Mouse (Mus musculus): ENCODE measurements around the gene Coq10a.
"Not testable (repeated sequence)": the region's sequence is repeated elsewhere in the genome, so short reads cannot be mapped to it uniquely, and the experiment has no call there.

Gene Coq10a

DNA sequence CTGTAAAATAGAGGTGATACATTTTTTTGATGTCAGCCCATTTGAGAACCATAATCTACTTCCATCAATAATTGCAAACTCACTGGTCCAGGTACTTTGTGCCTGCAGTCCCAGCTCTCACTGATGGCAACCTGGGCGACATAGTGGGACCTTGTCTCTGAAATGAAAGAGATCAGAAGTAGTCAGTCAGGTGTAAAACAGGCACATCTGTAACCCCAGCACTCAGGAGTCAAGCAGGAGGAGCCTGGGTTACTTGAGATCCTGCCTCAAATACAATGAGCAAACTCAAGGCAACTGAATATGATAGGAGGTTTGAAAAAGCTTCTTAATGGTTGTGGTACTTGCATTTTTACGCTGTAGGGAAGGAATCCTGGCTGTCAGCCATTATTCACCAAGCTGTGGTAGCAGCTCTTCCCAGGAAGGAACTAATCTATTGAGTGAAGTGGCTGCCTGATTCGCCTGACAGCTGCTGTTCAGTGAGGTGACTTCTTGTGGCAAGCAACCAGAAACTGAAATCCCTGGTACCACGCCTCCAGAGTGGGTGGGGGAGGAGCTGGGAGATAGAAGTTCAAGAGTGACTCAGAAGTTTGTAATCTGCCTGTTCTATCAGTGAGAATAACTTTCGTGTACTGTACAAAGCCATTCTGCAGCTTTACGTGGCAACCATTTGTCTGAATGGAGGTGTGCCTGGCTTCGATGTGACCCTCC lies 24.1 kb downstream of the Coq10a start:
- peak; percentile 82 for DNase-seq (ENCODE audit: low spot score)

DNA sequence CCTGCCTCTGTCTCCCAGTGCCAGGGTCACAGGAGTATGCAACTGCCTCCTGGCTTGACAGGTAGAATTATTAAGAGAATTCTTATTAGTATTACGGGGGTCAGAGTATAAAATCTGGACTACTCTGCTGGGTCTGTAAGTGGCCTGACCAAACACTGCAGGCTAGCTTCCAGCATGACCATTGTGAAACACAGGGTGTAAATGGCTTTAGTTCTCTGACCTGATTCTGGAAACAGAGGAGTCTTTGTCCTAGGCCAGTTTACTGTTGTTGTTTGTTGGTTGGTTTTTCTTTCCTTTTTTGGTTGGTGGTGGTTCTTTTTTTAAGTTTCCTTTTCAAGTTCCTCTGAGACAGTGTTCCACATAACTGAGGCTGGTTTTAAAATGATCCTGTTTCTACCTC lies 25.4 kb downstream of the Coq10a start:
- DNase-seq (ENCODE audit: low spot score) = no peak

GRCm38 (mm10) chr10:128340257-128340656 lies 28.5 kb downstream of the Coq10a start:
- DNase-seq (ENCODE audit: low spot score) = no peak

- no peak for DNase-seq (ENCODE audit: low spot score)
Observed at GRCm38 (mm10) chr10:128338948-128339347, 29.8 kb downstream of the Coq10a start.

- DNase-seq (ENCODE audit: low spot score) = no peak
Observed at GRCm38 (mm10) chr10:128338415-128338814, 30.4 kb downstream of the Coq10a start.

- DNase-seq (ENCODE audit: low spot score) = peak; percentile 96
Observed at GRCm38 (mm10) chr10:128337306-128338181, 31.3 kb downstream of the Coq10a start, which contains the start of gene Cs. Gene Cs (plus strand): TSS chr10:128337734.

DNA sequence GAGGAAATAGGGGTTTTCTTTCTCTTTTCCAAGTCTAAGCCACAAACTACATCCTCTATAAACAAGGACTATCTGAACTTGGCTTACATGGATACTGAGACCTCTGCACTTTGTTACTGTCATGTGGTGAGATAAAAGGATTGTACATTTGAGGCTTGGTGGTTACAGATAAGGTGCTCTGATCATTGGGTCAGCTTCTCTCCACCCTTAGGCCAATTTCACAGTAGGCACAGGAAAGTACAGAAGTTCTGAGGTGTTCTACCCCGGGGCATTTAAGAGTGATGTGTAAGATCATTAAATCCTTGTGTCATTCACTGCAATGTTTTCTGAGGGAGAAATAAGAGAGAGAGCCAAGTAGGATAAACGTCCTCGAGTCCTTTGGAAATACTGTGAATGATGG lies 32.2 kb downstream of the Coq10a start:
- no peak for DNase-seq (ENCODE audit: low spot score)

DNA sequence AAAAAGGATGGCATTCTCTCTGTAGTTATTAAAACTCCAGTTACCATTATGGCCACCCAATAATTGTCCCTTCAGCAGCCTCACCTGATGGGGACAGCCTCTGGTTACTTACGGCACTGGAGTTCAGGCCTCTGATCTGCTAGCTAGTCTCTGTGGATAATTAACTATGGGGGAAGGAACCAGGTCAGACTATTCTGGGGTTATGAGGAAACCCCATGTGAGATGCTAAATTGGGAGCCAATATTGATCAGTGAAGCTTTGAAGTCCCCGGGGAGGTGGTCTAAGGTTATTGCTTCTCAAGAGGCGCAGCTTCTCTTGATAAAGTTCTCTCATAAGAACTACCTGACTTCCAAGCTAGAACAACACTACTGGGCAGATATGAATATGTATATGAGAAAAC lies 32.6 kb downstream of the Coq10a start:
- no peak for DNase-seq (ENCODE audit: low spot score)

- peak; percentile 81 for DNase-seq (ENCODE audit: low spot score)
Observed at GRCm38 (mm10) chr10:128335582-128335981, 33.2 kb downstream of the Coq10a start.

- DNase-seq (ENCODE audit: low spot score) = not testable (repeated sequence)
Observed at GRCm38 (mm10) chr10:128332358-128333249, 36.2 kb downstream of the Coq10a start.

- no peak for DNase-seq (ENCODE audit: low spot score)
Observed at GRCm38 (mm10) chr10:128327610-128328009, 41.2 kb downstream of the Coq10a start.

DNA sequence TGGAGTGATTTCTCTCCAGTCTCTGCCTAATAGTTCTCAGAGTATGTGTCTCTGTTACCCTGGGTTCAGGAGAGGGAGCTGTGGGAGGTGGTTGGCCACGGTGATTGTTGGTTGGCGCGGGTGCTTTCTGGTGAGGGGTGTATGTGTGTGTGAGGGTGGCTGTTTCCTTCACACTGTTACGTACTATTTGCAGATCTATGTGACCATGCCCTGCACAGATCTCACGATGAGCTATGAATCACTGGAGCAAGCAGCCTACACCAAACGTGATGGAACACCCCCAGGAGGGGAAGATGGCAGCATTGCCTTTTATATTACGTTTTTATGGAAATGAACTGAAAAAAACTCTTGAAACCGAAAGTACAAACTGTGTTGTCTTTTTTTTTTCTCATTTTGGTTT lies 42.0 kb downstream of the Coq10a start:
- no peak for DNase-seq (ENCODE audit: low spot score)

DNA sequence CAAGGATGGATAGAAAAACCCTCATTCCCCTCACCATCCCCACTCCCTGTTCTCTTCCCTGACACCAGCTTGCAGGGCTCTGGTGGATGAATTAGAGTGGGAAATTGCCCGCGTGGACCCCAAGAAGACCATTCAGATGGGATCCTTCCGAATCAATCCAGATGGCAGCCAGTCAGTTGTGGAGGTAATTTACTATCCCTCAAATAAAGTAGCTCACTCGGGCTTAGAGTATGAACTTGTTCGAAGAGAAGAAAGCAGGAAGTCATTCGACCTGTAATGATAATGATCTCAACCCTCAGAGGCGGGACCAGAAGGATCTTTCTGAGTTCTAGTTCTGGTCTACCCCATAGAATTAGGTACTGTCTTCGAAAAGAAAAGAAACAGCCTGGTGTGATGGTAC lies 45.3 kb downstream of the Coq10a start:
- DNase-seq (ENCODE audit: low spot score) = no peak

DNA sequence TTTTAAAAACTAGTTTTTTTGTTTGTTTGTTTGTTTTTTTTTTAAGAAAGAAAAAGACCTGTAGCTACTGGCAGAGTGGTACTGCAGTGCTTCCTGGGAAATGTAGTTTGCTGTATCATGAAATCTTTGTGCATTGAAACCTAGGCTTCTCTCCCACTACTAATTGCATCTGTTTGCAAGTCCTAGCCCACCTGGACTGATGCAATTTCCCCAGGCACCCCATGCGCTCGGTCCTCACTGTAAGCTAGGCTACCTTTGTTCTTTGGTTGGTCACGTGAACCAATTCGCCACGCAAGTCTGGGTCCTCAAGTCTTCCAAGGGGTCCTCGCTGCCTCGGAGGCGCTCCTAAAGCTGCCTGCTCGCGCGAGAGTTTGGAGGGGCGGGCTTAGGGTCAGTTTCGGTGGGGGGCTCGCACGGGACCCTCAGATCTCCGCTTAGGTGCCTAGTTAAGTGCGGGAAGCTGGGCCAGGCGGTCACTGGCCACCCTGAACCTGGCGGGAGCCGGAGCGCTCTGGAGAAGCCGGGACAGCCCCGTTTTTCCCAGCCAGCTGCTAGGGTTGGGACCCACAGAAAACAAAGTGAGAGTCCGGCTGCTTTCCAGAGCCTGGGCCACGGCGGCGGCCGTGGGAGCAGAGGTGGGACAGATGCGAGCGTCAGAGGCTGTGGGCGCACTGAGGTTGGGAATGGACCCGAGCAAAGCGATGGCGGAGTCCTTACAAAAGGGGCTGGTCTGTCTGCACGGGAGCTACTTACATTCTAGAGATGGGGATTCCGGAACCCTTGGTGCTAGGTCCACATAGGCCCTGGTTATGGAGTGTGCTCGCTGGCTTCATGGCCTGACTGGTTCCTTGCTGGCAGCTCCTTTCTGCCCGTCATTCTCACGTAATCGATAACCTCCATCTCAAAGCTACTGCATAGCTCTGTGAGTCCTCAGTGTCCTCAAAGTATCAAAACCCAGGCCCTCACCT lies 46.4 kb downstream of the Coq10a start, which contains the start of gene Cnpy2:
Gene Cnpy2 (plus strand): TSS at position 319 of the 968 bp plus-strand sequence.
- DNase-seq (ENCODE audit: low spot score) = peak; percentile 80

- DNase-seq (ENCODE audit: low spot score) = no peak
Observed at GRCm38 (mm10) chr10:128321641-128322040, 47.2 kb downstream of the Coq10a start.

- no peak for DNase-seq (ENCODE audit: low spot score)
Observed at GRCm38 (mm10) chr10:128315578-128315977, 53.2 kb downstream of the Coq10a start.
